Mouse (Mus musculus): ENCODE measurements around the gene Col1a1. TPM values are rescaled to one million over a fixed set of nuclear protein-coding genes. Genes with fewer than 3 reads are reported as not detected.

Col1a1 gene
- total RNA-seq, 2 experiments from 2014 or later: 5,070 to 7,999 TPM

DNA sequence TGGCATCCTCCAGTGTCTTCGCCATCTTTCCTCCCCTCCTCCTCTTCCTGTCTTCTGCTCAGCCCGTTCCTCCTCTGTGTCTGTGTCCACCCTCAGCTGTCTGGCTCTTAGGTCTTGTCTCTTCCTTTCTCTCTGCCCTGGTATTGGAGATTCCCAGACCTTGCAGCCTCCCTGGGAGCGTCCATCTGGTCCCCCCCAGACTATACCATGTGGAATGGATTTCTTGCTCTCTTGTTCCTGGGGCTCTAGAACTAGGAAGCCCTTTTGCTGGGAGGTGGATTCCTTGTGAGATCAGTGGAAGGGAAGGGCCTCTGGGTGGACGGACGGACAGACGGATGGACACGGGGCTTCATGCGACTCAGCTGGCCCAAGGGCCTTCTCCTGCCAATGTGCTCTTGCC is 60.1 kb downstream of the Col1a1 start:
- DNase-seq: no peak

DNA sequence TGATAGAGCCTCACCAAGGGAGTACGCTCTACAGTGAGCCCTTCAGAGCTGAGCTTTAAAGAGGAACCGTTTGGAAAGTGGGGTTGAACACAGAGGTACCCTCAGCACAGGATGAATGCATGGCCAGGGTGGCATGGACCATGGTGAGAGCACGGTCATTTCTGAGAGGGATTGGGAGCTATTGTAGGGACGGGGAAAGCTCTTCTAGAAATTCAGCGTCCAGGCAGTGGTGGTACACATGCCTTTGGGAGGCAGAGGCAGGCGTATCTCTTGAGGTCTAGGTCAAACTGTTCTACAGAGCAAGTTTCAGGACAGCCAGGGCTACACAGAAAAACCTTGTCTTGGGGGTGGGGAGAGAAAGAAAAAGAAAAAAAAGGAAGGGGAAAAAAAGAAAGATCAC is 61.0 kb downstream of the Col1a1 start:
- no peak for DNase-seq

DNA sequence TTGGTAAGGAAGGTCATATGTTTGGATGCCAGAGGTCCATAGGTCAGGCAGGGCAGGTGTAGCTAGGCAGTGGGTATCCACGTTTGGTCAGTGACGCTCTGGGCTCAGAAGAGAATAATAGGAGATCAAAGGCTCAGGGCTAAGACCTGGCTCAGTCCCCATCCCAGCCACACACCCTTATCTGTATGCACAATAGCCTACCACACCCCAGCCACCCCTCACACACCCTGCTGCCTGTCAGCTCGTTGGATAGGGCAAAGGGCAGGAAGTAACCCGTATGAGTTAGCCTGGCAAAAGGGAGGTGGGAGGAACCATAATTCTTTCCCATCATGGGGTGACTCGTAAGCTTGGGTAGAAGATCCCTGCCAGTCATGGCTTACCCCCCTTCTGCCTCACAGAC is 61.6 kb downstream of the Col1a1 start:
- DNase-seq: no peak

DNA sequence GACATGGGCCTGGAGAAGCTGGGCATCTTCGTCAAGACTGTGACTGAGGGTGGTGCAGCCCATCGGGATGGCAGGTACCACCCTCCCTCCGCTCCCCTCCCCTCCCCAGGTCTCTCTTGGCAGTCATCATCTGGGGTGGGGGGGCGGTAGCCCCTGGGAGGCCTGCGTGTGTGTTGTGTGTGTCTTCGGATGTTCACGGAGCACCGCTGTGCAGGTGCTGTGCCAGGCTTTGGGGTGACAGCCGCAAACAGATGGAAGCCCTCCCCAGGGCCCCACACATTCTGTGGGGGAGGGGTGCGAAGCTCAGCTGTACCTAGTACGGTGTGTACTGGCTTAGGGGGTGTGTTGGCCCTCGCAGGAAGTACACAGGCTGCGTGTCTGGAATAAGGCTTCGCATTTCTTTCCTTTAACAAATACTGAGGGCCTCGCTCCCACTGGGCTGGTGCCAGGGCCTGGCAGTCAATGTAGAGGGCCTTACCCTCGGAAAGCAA is 62.1 kb downstream of the Col1a1 start:
- no peak for DNase-seq

DNA sequence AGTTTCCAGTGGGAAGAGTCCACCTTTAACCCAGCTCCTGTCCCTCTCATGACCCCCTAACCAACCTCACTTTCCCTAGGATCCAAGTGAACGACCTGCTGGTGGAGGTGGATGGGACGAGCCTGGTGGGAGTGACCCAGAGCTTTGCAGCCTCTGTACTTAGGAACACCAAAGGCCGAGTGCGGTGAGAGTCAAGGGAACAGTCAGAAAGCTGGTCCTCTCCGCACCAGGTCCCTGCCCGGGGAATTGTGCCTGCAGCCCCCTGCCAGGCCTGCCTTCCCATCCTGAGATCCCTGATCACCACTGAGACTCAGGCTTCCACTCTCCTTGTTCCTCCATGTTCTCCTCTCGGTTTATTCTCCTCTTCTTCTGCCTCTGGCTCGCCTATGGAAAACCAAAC is 64.1 kb downstream of the Col1a1 start:
- no peak for DNase-seq

DNA sequence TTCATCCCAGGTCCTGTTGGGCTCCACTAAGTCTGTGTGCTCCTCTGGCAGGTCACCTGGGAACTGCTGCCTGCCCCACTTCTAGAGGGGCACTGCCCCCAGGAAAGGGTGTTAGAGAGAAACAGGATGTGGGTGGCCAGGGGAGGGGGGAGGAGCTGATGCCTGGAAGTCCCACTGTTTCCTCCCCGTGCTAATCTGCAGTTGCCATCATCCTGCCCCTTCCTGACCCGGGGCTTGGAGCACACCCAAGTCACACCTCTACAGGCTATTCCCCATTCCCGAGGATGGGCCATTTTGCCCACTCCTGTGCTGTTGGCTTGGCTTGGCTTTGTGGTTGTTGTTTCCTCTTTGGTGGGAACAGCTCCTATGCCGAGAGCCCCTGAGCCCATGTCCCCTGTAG is 64.5 kb downstream of the Col1a1 start:
- no peak for DNase-seq

DNA sequence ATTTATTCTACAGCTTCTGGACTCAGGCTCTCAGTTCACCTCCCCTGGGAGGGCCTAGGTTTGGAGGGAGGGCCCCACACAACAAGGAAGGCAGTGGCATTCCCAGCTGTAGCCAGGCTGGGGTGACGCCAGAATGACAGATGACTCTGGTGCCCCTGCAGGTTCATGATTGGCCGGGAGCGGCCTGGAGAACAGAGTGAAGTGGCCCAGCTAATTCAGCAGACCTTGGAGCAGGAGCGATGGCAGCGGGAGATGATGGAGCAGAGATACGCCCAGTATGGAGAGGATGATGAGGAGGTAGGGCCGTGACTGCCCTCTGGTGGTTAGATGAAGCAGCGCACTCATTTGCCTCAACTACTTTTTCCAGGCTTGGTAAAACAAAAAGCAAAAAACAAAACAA is 65.0 kb downstream of the Col1a1 start:
- DNase-seq: peak; percentile 62

DNA sequence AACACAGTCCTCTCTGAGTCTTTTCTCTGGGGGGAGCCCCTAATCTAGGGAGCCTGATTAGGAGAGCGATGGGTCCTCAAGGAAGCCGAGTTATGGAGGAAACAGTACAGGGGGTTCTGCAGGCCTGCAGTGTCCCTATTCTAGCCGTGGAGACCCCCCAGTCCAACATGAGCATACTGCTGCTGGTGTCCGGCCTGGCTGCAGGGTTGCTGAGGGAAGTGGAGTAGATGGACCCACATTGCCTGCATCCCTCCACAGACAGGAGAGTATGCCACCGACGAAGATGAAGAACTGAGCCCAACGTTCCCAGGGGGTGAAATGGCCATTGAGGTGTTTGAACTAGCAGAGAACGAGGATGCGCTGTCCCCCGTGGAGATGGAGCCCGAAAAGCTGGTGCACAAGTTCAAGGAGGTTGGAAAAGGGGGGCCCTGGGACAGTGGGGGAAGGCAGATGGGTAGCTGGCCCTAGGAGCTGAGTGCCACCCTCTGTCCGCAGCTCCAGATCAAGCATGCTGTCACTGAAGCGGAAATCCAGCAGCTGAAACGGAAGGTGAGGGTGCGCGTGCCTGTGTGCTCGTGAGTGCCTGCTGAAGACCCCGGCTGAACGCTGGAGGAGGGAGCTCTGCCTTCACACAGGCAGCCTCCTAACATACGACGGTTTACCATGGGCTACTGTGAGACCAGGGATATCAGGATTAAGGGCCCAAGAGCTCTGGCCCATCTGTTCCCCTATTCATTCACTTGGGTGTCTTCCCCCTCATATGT is 65.7 kb downstream of the Col1a1 start:
- DNase-seq: no peak

Other genes starting within 250 kb of the Col1a1 start
- not detected for gene Gm11541, start 231.7 kb upstream of the Col1a1 start, total RNA-seq (2021)
- under 1 TPM; 0.80 to 0.81 TPM for gene Cdc34b, start 194.4 kb upstream of the Col1a1 start, total RNA-seq (2021)
- not detected for gene Tmem92, start 153.5 kb upstream of the Col1a1 start, total RNA-seq (2021)
- gene Hils1, start 31.4 kb downstream of the Col1a1 start, total RNA-seq (2021): not detected
- gene Sgca, start 40.1 kb downstream of the Col1a1 start, total RNA-seq (2021): 100 to 1,000 TPM; 185 to 194 TPM
- 10 to 100 TPM; 46.8 to 54.9 TPM for gene Ppp1r9b, start 54.8 kb downstream of the Col1a1 start, total RNA-seq (2021)
- gene Samd14, start 73.7 kb downstream of the Col1a1 start, total RNA-seq (2021): 1 to 10 TPM; 3.5 to 6.1 TPM
- gene Pdk2, start 105.1 kb downstream of the Col1a1 start, total RNA-seq (2021): 100 to 1,000 TPM; 345 to 347 TPM
- gene Itga3, start 140.6 kb downstream of the Col1a1 start, total RNA-seq (2021): 1 to 10 TPM; 3.4 to 4.6 TPM
- gene Dlx3, start 183.9 kb downstream of the Col1a1 start, total RNA-seq (2021): 1 to 10 TPM in 1 of 2 experiments, not detected in 1; 2.7 TPM
- under 1 TPM in 1 of 2 experiments, not detected in 1; 0.32 TPM for gene Dlx4, start 210.0 kb downstream of the Col1a1 start, total RNA-seq (2021)

Measured in gastrocnemius, postnatal 10 days (tissue).